Mouse (Mus musculus) lung, embryonic 14.5 days (tissue): ENCODE measurements around the gene Sypl2. TPM values are rescaled to one million over a fixed set of nuclear protein-coding genes. Genes with fewer than 3 reads are reported as not detected.

Experiments used
- ATAC-seq: fragments of 200-750 bp; cut with Nextera tagmentation; 2 replicates; pipeline ENCODE4 v1.8.0; 2017; ENCODE audit warnings: mild to moderate bottlenecking, moderate TSS enrichment, moderate library complexity; ENCODE audit not compliant: insufficient read depth
- DNase-seq: peaks from one replicate; pipeline ENCODE4 v3.0.0-alpha.2; 2015
- H3K27ac ChIP-seq: fragments of 300-500 bp; sonication (generic); 2 replicates; pipeline ENCODE4 v1.5.1; 2014; ENCODE audit warnings: low read depth, mild to moderate bottlenecking, moderate library complexity
- H3K27me3 ChIP-seq: fragments of 300-500 bp; sonication (generic); 2 replicates; pipeline ENCODE4 v1.6.1; 2014; ENCODE audit warnings: low read length, control low read depth; ENCODE audit not compliant: insufficient read depth
- H3K36me3 ChIP-seq: fragments of 300-500 bp; sonication (generic); 2 replicates; pipeline ENCODE4 v1.6.1; 2014; ENCODE audit warnings: control low read depth; ENCODE audit not compliant: insufficient read depth
- H3K4me1 ChIP-seq: fragments of 300-500 bp; sonication (generic); 2 replicates; pipeline ENCODE4 v1.6.1; 2014; ENCODE audit warnings: antibody characterized with exemption, control low read depth; ENCODE audit not compliant: insufficient read depth
- H3K4me2 ChIP-seq: fragments of 300-500 bp; sonication (generic); 2 replicates; pipeline ENCODE4 v1.6.1; 2014; ENCODE audit warnings: mild to moderate bottlenecking
- H3K4me3 ChIP-seq: fragments of 300-500 bp; sonication (generic); 2 replicates; pipeline ENCODE4 v1.5.1; 2014; ENCODE audit warnings: low read depth, low read length
- H3K9ac ChIP-seq: fragments of 300-500 bp; sonication (generic); 2 replicates; pipeline ENCODE4 v1.6.1; 2014
- H3K9me3 ChIP-seq: fragments of 300-500 bp; sonication (generic); 2 replicates; pipeline ENCODE4 v1.6.1; 2016; ENCODE audit warnings: low read depth, low read length, control low read depth
- CTCF ChIP-seq: IDR thresholded peaks from 2 replicates; pipeline ENCODE4 v1.5.1; 2016; ENCODE audit warnings: antibody characterized with exemption, low read depth
- WGBS: fragments of 180-500 bp; shearing (Covaris S2); extraction: QIAGEN DNeasy Blood & Tissue Kit; methylation state at CpG from one replicate; pipeline ENCODE4 v1.1.7; 2014; 5-methylcytosine and 5-hydroxymethylcytosine counted together
- polyA plus RNA-seq: library from polyadenylated mRNA; unstranded; fragments of >200 nt; fragmentation: Nextera tagmentation; extraction: Ambion mirVana; gene quantifications from 2 replicates; pipeline ENCODE4 v1.2.1, GENCODE M21; 2014

The Sypl2 gene
- 0.54 and 0.96 TPM in 2 replicates for polyA plus RNA-seq

- H3K27ac ChIP-seq = no peak within 1 kb of the TSS
- DNase-seq (peak; percentile 74), ATAC-seq (peak; percentile 74)
- 5% methylated on average over 44 of the region's 44 CpGs for WGBS
- no peaks in the 10 kb centered on the region for H3K9me3 ChIP-seq
- H3K36me3 ChIP-seq = no peaks in the 10 kb centered on the region
- H3K4me1 ChIP-seq = no peaks in the 10 kb centered on the region
- peak within 1 kb of the TSS; percentile 45 for H3K4me3 ChIP-seq
- peaks cover 40% of the 10 kb centered on the region for H3K27me3 ChIP-seq
- no peak for TF ChIP-seq CTCF
- peak within 1 kb of the TSS; percentile 75 for H3K4me2 ChIP-seq
- H3K9ac ChIP-seq = peak within 1 kb of the TSS; percentile 48
Observed at GRCm38 (mm10) chr3:108226558-108227350, at the start of gene Sypl2. Gene Sypl2 (minus strand): TSS chr3:108226648.

DNA sequence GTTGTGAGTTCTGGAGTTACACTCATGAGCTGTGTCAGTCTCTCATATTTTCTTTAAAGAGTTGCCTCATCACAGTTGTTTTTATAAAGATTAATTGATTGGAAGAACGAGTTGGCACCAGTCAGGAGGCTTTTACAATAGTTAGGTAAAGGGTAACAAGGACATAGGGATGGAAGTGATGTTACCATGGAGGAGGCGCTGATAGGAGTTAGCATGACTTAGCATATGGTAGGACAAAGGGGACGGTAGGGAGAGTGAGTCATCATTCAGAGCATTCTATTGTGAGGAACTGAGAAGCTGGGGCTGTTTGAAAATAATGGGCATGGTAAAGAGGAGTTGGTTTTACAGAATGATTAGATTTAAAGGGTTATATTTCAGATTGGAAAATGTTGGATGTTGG is 32.9 kb upstream of the Sypl2 start:
- Histone ChIP-seq H3K36me3 (peaks cover 22% of the 10 kb centered on the region), H3K9me3 (no peaks in the 10 kb centered on the region), H3K4me3 (no peak overlapping the region), H3K27ac (no peak overlapping the region), H3K4me1 (peaks cover 3% of the 10 kb centered on the region; the same call in 1 of the 2 replicates), H3K27me3 (no peaks in the 10 kb centered on the region), H3K9ac (no peak overlapping the region), H3K4me2 (no peak overlapping the region)
- no peak for DNase-seq
- no peak for ATAC-seq
- no peak for TF ChIP-seq CTCF
- 73% methylated on average over 3 of the region's 3 CpGs for WGBS

GRCm38 (mm10) chr3:108257831-108258500 is 31.5 kb upstream of the Sypl2 start:
- Histone ChIP-seq H3K4me3 (peak overlapping the region; percentile 82), H3K27ac (no peak overlapping the region), H3K27me3 (no peaks in the 10 kb centered on the region), H3K9ac (peak overlapping the region; percentile 83), H3K36me3 (peaks cover 10% of the 10 kb centered on the region), H3K4me1 (peaks cover 3% of the 10 kb centered on the region; the same call in 1 of the 2 replicates), H3K9me3 (no peaks in the 10 kb centered on the region), H3K4me2 (peak overlapping the region; percentile 94)
- WGBS = 56% methylated on average over 3 of the region's 3 CpGs
- no peak for ATAC-seq
- no peak for DNase-seq
- TF ChIP-seq CTCF = no peak

DNA sequence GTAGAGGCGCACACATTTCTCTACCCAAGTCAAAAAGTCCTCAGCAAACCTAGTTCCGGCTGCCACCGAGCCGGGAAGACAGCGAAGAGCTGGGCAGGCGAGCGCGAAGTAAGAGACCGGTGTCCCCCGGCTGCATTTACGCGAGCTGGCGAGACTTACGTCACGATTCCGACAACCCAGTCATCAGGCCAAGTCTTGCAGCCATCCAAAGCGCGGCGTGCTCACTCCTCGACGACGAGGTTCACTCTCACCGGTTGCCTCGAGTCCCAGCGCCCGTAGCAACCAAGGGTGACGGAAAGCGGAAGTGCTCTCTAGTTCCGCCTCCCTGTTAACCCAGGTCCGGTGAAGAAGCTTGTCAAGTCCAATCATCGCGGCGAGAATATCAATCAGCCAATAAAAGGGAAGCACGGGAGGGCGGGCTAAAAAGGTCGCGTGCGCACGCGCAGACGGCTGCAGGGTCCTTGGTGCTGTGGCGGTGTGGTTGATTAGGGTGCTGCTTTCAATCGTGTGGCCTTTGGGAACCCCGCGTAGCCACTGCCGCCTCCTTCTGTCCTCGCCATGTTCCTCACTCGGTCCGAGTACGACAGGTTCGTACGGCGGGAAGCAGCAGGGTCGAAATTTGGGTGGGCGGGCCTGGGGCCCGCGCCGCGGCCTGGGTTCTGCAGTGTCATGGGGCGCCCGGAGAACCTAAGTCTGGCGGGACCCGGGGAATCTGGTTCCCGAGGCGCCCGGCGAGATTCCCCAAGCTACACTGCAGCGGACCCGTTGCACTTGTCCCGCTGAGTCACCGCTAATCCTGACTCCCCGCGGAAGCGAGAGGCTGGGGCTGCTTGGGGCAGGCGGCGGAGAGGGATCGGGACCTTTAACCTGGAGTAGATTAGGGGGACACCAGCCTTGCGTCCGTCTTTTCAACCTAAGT is 30.5 kb upstream of the Sypl2 start, which contains the start of gene Psma5:
Gene Psma5, plus strand, starts transcription at position 208 of the 919 bp plus-strand sequence.
- DNase-seq (peak; percentile 99), ATAC-seq (peak; percentile 99)
- peaks cover 3% of the 10 kb centered on the region; the same call in 1 of the 2 replicates for H3K4me1 ChIP-seq
- H3K4me2 ChIP-seq = peak within 1 kb of the TSS; percentile 94
- no peaks in the 10 kb centered on the region for H3K9me3 ChIP-seq
- no peak for TF ChIP-seq CTCF
- H3K4me3 ChIP-seq = peak within 1 kb of the TSS; percentile 82
- H3K9ac ChIP-seq = peak within 1 kb of the TSS; percentile 83
- under 1% methylated on average over 79 of the region's 79 CpGs for WGBS
- H3K27ac ChIP-seq = peak within 1 kb of the TSS; percentile 42; the same call in 1 of the 2 replicates
- peaks cover 3% of the 10 kb centered on the region; the same call in 1 of the 2 replicates for H3K36me3 ChIP-seq
- H3K27me3 ChIP-seq = no peaks in the 10 kb centered on the region

DNA sequence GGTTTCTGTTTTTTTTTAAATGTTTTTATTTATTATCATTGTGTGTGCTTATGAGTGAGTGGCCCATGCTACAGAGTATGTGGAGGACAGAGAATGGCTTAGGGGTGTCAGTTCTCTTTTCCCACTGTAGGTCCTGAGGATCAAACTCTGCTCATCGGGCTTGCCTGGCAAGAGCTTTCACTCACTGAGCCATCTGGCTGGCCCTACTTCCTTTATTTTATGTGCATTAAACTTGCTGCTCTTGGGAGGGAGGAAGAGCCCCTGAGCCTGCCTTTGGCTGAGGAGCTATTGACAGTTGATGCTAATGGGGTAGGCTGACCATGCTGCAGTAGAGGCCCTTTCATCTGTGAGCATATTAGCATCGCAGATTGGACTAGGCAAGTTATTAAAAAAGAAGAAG is 20.4 kb upstream of the Sypl2 start:
- DNase-seq (no peak), ATAC-seq (no peak)
- Histone ChIP-seq H3K36me3 (no peaks in the 10 kb centered on the region), H3K27ac (no peak overlapping the region), H3K27me3 (no peaks in the 10 kb centered on the region), H3K4me3 (no peak overlapping the region), H3K4me1 (no peaks in the 10 kb centered on the region), H3K9me3 (no peaks in the 10 kb centered on the region), H3K9ac (no peak overlapping the region), H3K4me2 (no peak overlapping the region)
- no peak for TF ChIP-seq CTCF
- WGBS = 74% methylated on average over 2 of the region's 2 CpGs

DNA sequence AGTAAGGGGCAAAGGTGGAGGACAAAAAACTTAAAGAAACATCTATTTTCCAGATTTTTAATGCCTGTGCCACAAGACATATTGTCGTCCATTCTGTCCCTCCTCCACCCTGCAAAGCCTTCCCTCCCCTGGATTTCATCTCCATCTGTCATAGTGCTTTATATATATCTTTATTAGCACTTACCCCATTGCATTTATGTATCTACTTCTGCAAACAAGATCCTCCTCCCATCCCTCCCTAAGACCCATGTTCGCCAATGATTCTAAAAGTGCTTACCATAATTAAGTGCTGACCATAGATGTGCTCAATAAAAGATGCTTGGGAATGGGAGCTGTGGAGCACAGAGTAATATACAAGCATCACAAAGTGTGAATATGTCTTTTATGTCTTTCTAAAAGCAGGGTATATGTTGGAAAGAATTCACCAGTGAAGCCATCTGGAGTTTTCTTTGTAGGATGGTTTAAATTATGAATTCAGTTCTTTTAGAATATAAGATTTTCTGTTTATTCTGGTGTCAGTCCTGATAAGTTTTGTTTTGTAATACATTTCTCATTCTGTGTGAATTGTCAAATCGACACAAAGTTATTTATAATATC is 14.9 kb upstream of the Sypl2 start:
- H3K27ac ChIP-seq = no peak overlapping the region
- no peak overlapping the region for H3K9ac ChIP-seq
- no peak for TF ChIP-seq CTCF
- no peaks in the 10 kb centered on the region for H3K36me3 ChIP-seq
- no peak for ATAC-seq
- no peak for DNase-seq
- no peaks in the 10 kb centered on the region for H3K9me3 ChIP-seq
- no peaks in the 10 kb centered on the region for H3K4me1 ChIP-seq
- WGBS = 81% methylated on average over 3 of the region's 3 CpGs
- H3K4me3 ChIP-seq = no peak overlapping the region
- no peaks in the 10 kb centered on the region for H3K27me3 ChIP-seq
- H3K4me2 ChIP-seq = no peak overlapping the region
